Mouse (Mus musculus) cerebellum, adult 2 months (tissue): ENCODE data around the gene Cops7a. TPM values are rescaled to one million over a fixed set of nuclear protein-coding genes. Genes with fewer than 3 reads are reported as not detected.

Experiments used
- DNase-seq, 2 experiments: peaks; one replicate each; pipeline ENCODE4 v3.0.0; 2021
- H3K27ac ChIP-seq: fragments of 200-500 bp; 2 replicates; pipeline ENCODE4 v1.5.1; 2012; ENCODE audit warnings: low read length, control low read depth, inconsistent platforms; ENCODE audit not compliant: insufficient read depth
- H3K27me3 ChIP-seq: fragments of 200-500 bp; 2 replicates; pipeline ENCODE4 v1.6.1; 2012; ENCODE audit warnings: inconsistent platforms, mild to moderate bottlenecking, low read length, moderate library complexity; ENCODE audit not compliant: control insufficient read depth, insufficient read depth
- H3K4me1 ChIP-seq: fragments of 200-500 bp; 2 replicates; pipeline ENCODE4 v1.6.1; 2011; ENCODE audit warnings: low read length; ENCODE audit not compliant: control insufficient read depth, insufficient read depth
- H3K4me3 ChIP-seq: fragments of 200-500 bp; replicated peaks from 2 replicates; pipeline ENCODE3; 2011; ENCODE audit warnings: mild to moderate bottlenecking, low read depth, low read length, control low read depth; ENCODE audit not compliant: insufficient read depth
- CTCF ChIP-seq: fragments of 200-500 bp; IDR thresholded peaks from 2 replicates; pipeline ENCODE4 v1.5.1; 2011; ENCODE audit warnings: low read depth, mild to moderate bottlenecking, control low read depth, low read length, moderate library complexity, borderline replicate concordance; ENCODE audit not compliant: insufficient read depth
- POLR2A ChIP-seq: fragments of 200-500 bp; IDR thresholded peaks from 2 replicates; pipeline ENCODE4 v1.6.1; 2011; ENCODE audit warnings: low read length, control low read depth, borderline replicate concordance; ENCODE audit not compliant: insufficient read depth
- WGBS: fragments of 180-500 bp; shearing (Covaris S2); methylation state at CpG from one replicate; pipeline ENCODE4 v1.1.7; 2018; 5-methylcytosine and 5-hydroxymethylcytosine counted together
- polyA plus RNA-seq: library from polyadenylated mRNA; depleted of rRNA; stranded (reverse); fragments of >200 nt; gene quantifications from 2 replicates; pipeline ENCODE4 v1.2.3, GENCODE M21; 2012; rRNA removed

Gene Cops7a
- polyA plus RNA-seq: 276 and 289 TPM in 2 replicates

GRCm38 (mm10) chr6:124965088-124965719, at the start of gene Cops7a:
Gene Cops7a, minus strand, starts transcription at chr6:124965538.
- peak; percentile 97 for DNase-seq
- Histone ChIP-seq H3K27me3 (no peaks in the 10 kb centered on the region), H3K4me3 (peak within 1 kb of the TSS; percentile 84), H3K27ac (peak within 1 kb of the TSS; percentile 85), H3K4me1 (peaks cover 5% of the 10 kb centered on the region; the same call in 1 of the 2 replicates)
- WGBS: under 1% methylated on average over 68 of the region's 68 CpGs
- TF ChIP-seq POLR2A: peak; percentile 90
- TF ChIP-seq CTCF: no peak

GRCm38 (mm10) chr6:125009181-125010073, 44.1 kb upstream of the Cops7a start:
- DNase-seq: peak; percentile 78 to 84
- Histone ChIP-seq H3K4me3 (peak overlapping the region; percentile 78), H3K27ac (peak overlapping the region; percentile 98), H3K27me3 (no peaks in the 10 kb centered on the region), H3K4me1 (no peaks in the 10 kb centered on the region; the same call in 1 of the 2 replicates)
- under 1% methylated on average over 78 of the region's 78 CpGs for WGBS
- TF ChIP-seq CTCF (no peak), POLR2A (no peak; the same call in 1 of the 2 replicates)

- H3K27ac ChIP-seq: peak within 1 kb of the TSS; percentile 98
- DNase-seq: no peak
- TF ChIP-seq POLR2A (no peak), CTCF (no peak)
- H3K4me3 ChIP-seq: peak within 1 kb of the TSS; percentile 78
- no peaks in the 10 kb centered on the region for H3K27me3 ChIP-seq
- H3K4me1 ChIP-seq: no peaks in the 10 kb centered on the region; the same call in 1 of the 2 replicates
- 5% methylated on average over 3 of the region's 3 CpGs for WGBS
Measured at GRCm38 (mm10) chr6:125009129-125009180, 43.6 kb upstream of the Cops7a start, which contains the start of gene Zfp384. Gene Zfp384, plus strand, starts transcription at chr6:125009145.

- peak overlapping the region; percentile 34; the same call in 1 of the 2 replicates for H3K27ac ChIP-seq
- H3K4me3 ChIP-seq: peak overlapping the region; percentile 78
- H3K27me3 ChIP-seq: no peaks in the 10 kb centered on the region
- WGBS: under 1% methylated on average over 33 of the region's 34 CpGs
- H3K4me1 ChIP-seq: no peaks in the 10 kb centered on the region; the same call in 1 of the 2 replicates
- peak; percentile 98 to 100 for DNase-seq
- TF ChIP-seq CTCF (no peak), POLR2A (peak; percentile 78; the same call in 1 of the 2 replicates)
Measured at GRCm38 (mm10) chr6:125008586-125009128, 43.3 kb upstream of the Cops7a start.

GRCm38 (mm10) chr6:125008060-125008459, 42.7 kb upstream of the Cops7a start:
- Histone ChIP-seq H3K27me3 (no peaks in the 10 kb centered on the region), H3K27ac (no peak overlapping the region), H3K4me3 (peak overlapping the region; percentile 78), H3K4me1 (no peaks in the 10 kb centered on the region; the same call in 1 of the 2 replicates)
- no peak for DNase-seq
- 40% methylated on average over 13 of the region's 13 CpGs for WGBS
- TF ChIP-seq POLR2A: no peak
- no peak for TF ChIP-seq CTCF

- WGBS: 47% methylated on average over 3 of the region's 3 CpGs
- Histone ChIP-seq H3K27me3 (no peaks in the 10 kb centered on the region), H3K27ac (no peak overlapping the region), H3K4me1 (no peaks in the 10 kb centered on the region), H3K4me3 (no peak overlapping the region)
- DNase-seq: no peak
- TF ChIP-seq POLR2A (no peak), CTCF (no peak)
Measured at GRCm38 (mm10) chr6:125005086-125005485, 39.7 kb upstream of the Cops7a start.

GRCm38 (mm10) chr6:125003706-125004105, 38.4 kb upstream of the Cops7a start:
- no peaks in the 10 kb centered on the region for H3K27me3 ChIP-seq
- 0 out of 2 replicates have a peak, but pooled peaks cover 4% of the 10 kb centered on the region for H3K4me1 ChIP-seq
- TF ChIP-seq CTCF (no peak), POLR2A (no peak)
- 37% methylated on average over 3 of the region's 3 CpGs for WGBS
- no peak overlapping the region for H3K4me3 ChIP-seq
- no peak for DNase-seq
- no peak overlapping the region for H3K27ac ChIP-seq

- TF ChIP-seq POLR2A: no peak
- TF ChIP-seq CTCF: no peak
- 57% methylated on average over 10 of the region's 10 CpGs for WGBS
- DNase-seq: no peak
- H3K4me1 ChIP-seq: 0 out of 2 replicates have a peak, but pooled peaks cover 10% of the 10 kb centered on the region
- no peak overlapping the region for H3K27ac ChIP-seq
- no peak overlapping the region for H3K4me3 ChIP-seq
- H3K27me3 ChIP-seq: no peaks in the 10 kb centered on the region
Measured at GRCm38 (mm10) chr6:124999546-124999945, 34.2 kb upstream of the Cops7a start.
